Mouse (Mus musculus): ENCODE results near the gene Hexb. TPM values are rescaled to one million over a fixed set of nuclear protein-coding genes. Genes with fewer than 3 reads are reported as not detected.

Hexb gene
- total RNA-seq, 2 experiments from 2014 or later = 12.8 to 13.0 TPM

DNA sequence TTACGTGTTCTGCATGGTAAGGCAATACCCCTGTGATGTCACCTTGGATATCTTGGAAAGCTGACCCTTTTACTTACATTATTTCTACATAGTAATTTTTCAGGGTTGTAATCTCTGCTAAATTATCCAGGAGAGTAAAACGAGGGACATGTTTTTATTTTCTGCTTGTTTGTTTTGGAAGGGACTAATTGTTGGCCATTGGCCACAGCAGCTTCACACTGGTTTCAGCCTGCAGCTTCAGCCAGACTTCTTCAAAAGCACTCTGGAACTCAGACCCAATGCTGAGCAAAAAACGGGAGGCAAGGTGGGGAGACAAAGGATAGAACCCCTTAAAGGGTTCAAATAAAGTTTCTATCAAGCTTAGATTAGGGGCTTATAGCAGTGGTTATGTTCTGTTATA is 31.9 kb upstream of the Hexb start:
- intact Hi-C loops (cut with DNase I; ENCODE audit: low total_unique reads) = no loop called here
- DNase-seq = no peak

DNA sequence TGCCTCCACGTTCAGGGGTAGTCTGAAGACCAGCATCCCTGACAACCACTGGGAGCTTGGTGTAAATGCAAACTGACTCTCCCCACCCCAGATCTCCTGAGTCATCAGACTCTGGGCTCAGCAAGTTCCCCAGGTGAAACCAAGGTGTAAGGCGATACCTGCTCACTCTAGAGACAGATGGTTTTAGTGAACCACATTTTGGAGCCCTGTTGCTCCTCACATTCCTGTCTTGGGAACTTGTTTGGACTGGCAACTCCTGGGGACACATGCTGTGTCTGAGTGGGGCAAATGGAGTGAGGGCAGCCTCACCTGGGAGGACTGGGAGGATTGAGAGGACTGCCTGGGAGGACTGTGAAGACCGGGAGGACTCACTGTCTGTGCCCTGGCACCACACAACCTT is 29.6 kb upstream of the Hexb start:
- intact Hi-C loops (cut with DNase I; ENCODE audit: low total_unique reads) = no loop called here
- no peak for DNase-seq

DNA sequence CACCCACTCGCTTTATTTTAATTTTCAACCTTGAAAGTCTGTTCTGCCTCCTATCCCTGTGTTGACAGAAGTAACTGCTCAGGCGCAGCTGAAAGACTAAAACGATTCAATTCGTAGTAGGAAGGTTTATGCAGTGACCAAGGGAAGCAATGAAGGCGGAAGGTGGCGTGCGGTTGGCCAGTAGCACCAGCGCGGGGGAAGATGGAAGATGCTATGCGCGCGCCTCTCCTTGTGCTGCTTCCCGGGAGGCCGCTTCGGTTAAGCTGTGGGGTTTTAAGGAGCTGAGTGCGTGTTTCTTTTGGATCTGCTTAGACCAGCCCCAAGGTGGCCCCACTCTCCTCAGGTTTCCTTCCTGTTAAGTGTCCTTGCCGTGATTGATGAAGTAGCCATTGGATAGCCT is 27.0 kb upstream of the Hexb start:
- DNase-seq = no peak
- intact Hi-C loops (cut with DNase I; ENCODE audit: low total_unique reads) = no loop called here

DNA sequence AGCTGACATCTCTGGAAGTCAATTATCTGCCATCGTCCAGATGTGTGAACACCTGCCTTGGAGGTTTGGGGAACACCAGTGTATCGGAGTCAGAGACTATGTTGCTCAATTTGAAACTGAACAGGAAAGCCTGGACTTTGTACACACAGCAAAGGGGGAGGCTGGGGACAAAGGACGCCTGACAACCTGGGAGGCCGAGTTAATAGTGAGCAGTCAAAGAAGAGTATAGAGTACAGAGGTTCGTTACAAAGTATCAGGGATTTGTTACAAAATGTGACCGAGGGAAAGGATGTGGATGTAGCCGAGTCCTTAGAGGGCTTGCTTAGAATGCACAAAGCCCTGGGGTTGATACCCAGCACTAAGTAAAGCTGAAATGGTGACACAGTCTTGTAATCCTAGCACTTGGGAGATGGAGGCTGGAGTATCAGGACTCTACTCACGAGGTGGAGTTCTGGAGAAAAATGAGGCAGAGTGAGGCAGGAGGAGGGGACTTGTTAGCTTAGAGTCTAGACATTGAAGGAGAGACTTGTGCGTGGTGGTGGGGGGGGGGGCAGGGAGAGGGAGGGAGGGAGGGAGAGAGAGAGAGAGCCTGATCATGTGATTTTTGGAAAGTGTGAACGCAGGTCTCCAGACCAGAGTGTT is 26.3 kb upstream of the Hexb start:
- intact Hi-C loops (cut with DNase I; ENCODE audit: low total_unique reads) = no loop called here
- DNase-seq = no peak

DNA sequence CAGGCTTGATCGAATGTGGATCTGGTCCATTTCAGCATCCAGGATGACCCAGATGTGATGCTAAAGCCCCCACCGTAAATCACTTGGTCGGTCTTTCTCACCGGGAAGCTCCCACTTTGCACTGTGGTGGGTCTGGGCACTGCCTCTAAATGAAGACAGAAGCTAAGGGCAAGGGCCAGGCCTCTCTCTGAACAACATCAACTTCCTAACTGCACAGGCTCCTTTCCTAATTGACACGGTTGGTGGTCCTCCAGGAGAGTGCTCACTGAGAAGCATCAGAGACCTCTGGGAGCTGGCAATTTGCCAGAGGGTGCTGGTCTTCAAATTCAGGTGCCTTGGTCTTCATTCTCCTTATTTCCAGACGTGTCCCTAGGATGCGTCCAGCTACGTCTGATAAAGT is 25.7 kb upstream of the Hexb start:
- intact Hi-C loops (cut with DNase I; ENCODE audit: low total_unique reads) = no loop called here
- DNase-seq = no peak

DNA sequence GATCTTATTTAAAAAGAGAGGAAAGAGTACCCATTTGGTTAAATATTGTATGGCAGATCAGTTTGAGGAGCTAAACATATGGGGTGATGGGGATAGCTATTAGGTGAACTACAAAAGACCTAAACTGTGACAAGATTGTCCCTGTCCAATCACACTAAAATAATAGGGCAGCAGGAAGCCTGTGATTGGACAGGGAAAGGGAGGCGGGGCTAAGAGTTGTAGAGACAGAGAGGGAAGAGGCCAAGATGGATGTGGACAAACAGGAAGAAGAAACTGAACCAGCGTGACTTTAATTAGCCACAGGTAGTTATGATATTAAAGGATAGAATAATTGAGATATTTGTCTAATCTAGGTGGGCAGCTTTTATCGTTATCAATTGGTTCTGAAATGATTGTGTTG is 21.9 kb upstream of the Hexb start:
- DNase-seq = no peak
- intact Hi-C loops (cut with DNase I; ENCODE audit: low total_unique reads) = no loop called here

DNA sequence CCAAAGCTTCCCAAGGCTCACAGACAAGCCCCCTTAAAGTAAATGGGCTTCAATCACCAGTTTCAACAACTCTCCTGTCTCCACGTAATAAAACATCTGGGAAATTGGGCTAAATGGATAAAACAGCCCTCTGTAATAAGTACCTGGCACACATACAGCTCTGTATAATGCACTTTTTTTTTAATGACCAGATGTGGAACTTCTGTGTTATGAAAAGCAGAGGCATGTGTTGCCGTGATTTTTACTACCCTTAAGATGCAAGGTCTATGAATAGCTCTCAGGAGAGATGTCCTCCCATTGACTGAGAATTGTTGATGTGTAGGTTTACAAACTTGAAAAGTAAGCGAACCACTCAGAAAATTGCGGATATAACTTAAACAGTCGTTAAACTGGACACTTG is 18.0 kb upstream of the Hexb start:
- intact Hi-C loops (cut with DNase I; ENCODE audit: low total_unique reads) = no loop called here
- no peak for DNase-seq

DNA sequence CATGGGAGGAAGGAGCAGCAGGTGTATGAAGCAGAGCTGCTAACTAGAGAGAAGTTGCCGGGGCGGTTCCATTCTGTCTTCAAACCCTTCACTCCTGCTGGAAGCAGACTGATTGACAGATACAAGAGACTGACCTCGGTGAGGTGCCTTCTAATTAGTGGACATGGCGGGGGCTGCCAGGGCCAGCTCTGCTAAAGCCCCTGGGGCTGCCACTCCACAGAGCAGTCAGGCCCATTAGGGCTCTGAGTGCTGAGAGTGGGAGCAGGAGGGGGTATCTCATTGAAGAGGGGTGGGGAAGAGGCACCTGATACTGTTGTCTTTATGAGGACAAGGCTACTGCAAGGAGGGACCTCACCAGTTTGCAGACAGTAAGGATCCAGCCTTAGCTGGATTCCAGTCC is 17.4 kb upstream of the Hexb start:
- intact Hi-C loops (cut with DNase I; ENCODE audit: low total_unique reads) = no loop called here

DNA sequence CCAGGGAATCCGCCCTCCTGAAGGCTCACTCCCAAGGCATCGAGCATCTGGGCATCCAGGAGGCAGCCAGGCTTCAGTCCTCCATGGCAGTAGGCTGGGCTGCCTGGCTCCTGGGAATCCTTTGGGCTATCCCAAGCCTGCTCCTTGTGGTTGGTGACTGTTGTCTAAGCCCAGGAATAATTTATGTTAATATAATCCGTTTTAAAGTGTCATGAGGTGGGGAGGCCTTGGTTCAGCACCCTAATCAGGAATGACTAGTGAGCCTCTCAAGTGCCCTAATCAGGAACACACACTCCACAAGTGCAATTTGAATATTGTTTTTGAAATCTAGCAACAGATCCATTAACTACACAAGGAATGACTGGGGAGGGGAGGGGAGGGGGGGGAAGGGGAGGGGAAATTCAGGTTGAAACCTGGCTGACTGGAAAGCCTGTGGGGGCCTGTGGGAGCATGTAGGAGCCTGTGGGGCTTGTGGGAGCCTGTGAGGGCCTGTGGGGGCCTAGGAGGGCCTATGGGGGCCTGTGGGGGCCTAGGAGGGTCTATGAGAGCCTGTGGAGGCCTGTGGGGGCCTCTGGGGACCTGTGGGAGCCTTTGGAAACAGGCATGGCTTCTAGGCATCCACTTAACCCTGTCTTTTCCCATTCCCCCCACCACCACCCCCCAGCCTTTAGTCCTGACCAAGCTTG is 16.6 kb upstream of the Hexb start:
- DNase-seq = no peak
- intact Hi-C loops (cut with DNase I; ENCODE audit: low total_unique reads) = no loop called here

More for the DNA sequence above, 17.4 kb upstream of the Hexb start:
- DNase-seq = no peak

DNA sequence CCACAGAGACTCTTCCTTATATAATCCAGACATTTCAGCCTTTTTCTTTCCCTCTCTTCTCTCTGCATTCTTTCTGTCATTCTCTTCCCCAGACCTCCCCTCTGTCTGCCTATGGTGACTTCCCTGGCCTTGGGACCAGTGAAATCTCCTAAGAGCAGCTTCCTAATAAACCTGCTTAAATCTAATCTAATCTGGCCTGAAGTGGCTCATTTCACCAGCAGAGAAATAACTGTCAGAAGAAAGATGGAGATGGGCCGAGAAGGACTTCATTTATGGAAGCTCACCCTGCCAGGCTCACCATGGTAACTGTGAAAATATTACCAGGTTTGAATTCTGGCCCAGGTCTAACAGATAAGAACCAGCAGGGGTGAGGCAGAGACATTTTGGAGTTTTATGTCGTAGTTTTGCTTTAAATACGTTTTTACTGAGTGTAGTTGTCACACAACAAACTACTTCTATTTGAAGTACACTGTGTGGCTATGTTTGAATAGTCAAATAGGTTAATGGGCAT is 10.4 kb upstream of the Hexb start:
- DNase-seq = no peak
- intact Hi-C loops (cut with DNase I; ENCODE audit: low total_unique reads) = no loop called here

DNA sequence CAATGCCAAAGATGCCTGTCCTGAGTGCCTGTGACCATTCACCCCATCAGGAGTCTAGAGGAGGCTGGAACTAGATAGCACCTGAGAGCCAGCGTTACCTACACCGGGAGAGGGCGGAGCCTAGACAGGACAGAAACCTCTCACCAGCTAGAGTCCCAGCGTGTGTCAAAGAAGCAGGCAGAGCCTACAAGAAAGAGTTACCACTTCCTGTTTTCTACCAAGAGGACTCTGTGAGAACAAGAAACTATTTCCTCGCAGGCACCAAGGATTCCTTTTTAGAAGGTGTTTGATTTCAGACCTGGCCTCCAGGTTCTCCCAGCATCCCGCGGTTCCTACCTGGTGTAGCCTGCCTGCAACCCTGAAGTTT is 9.9 kb upstream of the Hexb start:
- DNase-seq = no peak

DNA sequence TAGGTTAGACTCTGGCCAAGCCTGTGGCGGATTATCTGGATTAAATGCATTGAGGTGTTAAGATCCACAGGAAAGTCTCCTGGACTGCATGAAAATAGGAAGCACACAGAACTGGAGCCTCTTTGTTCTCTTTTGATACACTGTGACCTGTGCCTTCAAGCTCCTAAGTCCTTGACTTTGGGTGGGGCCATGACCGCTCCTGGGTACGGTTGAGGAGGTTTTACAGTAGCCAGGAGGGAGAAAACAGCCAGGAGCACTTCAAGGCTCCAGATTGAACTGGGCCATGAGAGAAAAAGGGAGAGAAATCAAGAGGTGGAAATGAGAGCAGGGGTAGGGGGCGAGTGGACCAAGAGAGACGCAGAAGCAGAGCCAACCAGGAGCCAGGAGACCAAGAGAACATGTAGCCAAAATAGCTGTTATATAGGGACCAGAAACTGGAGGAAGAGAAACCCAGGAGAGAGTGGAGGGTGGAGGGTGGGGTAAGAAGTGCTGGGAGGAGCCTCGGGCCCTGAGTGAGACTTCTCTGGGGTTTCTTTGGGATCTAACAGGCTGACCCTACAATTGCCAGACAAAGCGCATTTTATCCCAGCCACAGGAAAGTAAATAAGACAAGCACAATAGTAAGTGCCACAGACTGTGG is 9.4 kb upstream of the Hexb start:
- intact Hi-C loops (cut with DNase I; ENCODE audit: low total_unique reads) = no loop called here
- no peak for DNase-seq

More for the DNA sequence above, 9.9 kb upstream of the Hexb start:
- intact Hi-C loops (cut with DNase I; ENCODE audit: low total_unique reads) = no loop called here

DNA sequence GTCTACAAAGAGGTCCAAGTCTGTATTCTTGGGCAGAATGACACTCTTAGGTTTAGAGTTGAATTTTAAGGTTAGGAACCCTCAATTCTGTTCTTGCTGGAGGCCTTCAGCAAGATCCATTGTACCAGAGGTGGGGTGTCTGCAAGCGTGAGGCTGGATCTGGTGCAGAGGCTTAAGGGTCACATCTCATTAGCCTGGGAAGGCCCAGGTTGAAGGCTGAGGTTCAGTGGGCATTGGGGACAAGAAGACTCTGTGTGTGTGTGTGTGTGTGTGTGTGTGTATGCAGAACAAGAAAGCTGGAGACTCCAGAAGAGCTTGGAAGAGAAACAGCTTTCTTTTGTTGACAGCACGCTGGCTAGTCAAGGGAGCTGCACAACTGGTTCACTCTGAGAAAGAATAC is 7.9 kb upstream of the Hexb start:
- intact Hi-C loops (cut with DNase I; ENCODE audit: low total_unique reads) = no loop called here
- no peak for DNase-seq

DNA sequence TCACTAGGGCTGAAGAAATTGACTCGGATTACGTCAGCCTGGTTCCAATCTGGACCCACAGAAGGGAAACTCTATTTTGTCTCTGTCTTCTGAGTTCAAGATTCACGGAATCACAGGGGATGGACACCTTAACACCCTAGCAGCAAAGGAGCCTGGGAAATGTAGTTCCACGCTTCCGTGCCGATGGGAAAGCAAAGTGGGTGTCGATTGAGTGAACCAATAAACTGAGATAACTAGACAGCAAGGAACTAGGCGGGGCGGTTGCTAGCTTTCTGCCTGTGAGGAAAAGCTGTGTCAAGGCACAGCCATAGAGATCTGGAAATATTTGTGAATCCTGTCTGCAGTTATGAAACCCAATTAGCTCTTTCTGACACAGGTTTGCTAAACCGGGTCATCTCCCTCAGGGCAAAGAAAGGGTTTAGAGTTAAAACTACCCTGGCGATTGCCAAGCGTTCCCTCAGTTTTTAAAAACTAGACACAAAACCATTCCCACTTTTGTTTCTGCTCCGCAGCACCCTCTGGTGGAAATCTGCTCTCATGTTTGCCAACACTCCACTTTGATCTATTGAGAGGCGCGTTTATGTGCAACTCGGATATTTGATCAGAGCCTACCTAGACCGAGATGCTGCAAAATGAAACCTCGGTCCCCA is 7.0 kb upstream of the Hexb start:
- peak; percentile 80 for DNase-seq
- intact Hi-C loops (cut with DNase I; ENCODE audit: low total_unique reads) = no loop called here

DNA sequence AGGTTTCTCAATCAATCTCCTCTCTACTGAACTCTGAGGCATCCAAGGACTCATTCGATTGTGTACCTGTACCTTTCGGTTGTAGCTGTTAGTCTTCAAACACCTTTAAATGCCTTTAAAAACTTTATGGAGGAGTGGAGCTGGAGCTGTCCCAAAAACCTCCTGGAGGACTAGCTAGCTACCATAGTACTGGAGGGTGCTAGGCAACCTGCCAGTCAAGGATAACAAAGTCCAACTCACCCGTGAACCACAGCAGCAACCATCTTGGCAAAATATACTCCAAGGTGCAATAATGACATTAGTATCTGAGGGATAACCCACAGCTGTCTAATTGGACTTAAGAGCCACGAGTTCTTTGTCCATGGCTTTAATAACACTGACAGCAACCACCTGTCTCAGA is 3.7 kb upstream of the Hexb start:
- DNase-seq = no peak
- intact Hi-C loops (cut with DNase I; ENCODE audit: low total_unique reads) = no loop called here

DNA sequence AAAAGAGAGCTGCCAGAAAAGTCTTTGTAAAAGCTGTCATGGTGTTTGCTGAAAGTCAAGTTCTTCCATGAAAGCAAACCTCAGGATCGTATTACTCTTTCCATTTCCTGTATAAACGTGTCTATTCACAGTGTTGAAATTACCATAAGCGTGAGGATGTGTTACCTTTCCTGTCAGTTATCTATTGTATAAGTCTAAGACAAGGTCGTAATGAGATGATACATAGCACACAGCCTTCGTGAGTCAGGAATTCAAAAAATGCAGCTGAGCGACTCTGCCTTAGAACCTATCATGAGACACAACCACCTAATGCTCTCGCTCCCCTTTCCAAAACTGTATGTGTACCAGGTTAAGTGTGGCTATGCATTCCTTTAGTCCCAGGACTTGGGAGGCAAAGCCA is 2.9 kb upstream of the Hexb start:
- intact Hi-C loops (cut with DNase I; ENCODE audit: low total_unique reads) = no loop called here

DNA sequence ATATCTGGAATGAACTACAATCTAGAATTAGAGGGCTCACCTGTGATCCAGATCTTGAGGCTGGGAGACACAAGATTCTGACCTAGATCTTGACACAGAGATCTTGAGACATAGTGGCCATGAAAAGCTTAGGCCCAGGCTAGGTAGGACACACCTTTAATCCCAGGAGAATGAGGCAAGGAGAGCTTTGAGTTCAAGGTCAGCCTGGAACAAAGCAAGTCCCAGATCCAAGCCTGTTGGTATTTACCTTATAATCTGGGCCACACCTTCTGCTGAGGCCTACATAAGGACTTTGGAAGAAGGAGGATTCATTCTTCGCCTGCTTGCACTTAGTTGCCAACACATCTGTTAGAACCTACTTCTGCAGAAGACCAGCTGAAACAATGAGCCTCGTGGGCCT is 966 bp upstream of the Hexb start:
- intact Hi-C loops (cut with DNase I; ENCODE audit: low total_unique reads) = no loop called here
- no peak for DNase-seq

More for the DNA sequence above, 2.9 kb upstream of the Hexb start:
- no peak for DNase-seq

DNA sequence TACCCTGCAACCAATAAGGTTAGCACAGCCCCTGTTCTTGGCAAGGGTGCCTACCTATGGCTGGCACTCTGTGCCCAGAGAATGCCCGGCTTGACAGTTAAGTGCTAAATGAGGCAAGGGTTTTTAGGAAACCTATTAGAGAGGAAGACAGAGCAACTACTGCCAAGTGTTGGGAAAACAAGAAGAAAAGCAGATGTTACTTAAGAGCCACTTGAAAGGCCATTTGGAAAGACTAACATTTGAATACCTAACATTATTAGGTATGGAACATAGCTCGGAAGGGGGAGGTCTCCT is 1.3 kb downstream of the Hexb start:
- no peak for DNase-seq
- intact Hi-C loops (cut with DNase I; ENCODE audit: low total_unique reads) = no loop called here

DNA sequence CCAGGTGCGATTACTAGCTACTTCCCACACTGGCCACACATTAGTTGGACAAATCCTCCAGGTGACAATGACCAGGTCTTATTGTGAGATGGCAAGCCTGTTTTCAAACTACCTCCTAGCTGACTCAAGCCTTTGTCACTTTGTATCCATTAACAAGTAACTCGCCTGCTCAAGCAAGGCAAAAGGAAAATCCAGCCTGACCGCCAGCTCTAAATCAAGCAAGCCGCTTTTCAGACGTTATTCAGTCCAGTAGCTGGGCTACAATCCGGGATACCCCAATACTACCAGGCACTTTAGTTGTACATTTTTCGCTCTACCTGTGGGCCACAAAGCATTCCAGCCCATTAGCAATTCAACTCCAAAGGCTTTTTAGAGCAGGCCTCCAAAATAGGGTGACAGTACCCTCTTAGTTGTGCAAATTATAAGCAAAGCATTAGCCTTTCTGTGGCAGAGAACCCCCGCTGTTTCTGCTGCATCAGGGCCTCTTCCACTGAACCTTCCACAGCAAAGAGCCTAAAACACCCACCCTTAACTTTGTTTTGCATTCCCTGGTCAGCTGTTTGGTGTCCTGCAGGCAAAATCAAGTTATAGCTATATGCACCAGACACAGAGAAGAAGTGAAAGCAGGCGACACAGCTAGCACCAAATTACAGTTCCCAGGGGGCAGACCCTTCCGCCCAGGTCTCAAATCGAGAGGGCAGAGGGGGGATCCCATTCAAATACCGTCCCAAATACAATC is 1.8 kb downstream of the Hexb start:
- intact Hi-C loops (cut with DNase I; ENCODE audit: low total_unique reads) = no loop called here
- no peak for DNase-seq

DNA sequence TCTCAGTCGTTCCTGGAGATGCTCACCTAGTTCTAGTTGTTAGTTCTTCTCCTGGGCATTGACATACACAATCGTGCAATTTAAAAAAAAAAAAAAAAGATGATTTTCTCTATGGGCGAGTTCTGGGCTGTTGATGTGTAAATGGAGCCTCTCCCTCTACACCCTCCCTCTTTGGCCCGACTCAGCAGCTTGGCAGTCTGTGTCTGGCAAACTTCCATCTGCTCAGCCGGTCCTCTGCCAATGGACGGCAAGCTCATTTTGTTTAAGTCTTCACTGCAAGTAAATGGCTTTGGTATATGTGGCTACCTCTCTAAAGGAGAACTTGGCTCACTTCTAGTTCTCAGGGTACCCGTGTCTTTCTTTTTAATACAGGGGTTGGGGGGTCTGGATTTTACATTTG is 4.7 kb downstream of the Hexb start:
- peak; percentile 78 for DNase-seq

More for the DNA sequence above, 4.7 kb downstream of the Hexb start:
- intact Hi-C loops (cut with DNase I; ENCODE audit: low total_unique reads) = no loop called here

Measured in gastrocnemius, postnatal 14 days (tissue).